Mouse (Mus musculus) neural tube, embryonic 15.5 days (tissue): ENCODE measurements at regions not wholly inside any gene's neighbourhood (a gene's known extent, or its start where the extent isn't known, plus 50 kb on each side); places are given as distances from the start of the nearest gene placed in this dataset.

Experiments
- ATAC-seq: fragments of 200-750 bp; cut with Nextera tagmentation; 2 replicates; pipeline ENCODE4 v1.8.0; 2017; ENCODE audit warnings: mild to moderate bottlenecking, moderate TSS enrichment, moderate library complexity; ENCODE audit not compliant: low FRiP score
- H3K27ac ChIP-seq: fragments of 300-500 bp; sonication (generic); replicated peaks from 2 replicates; pipeline ENCODE4 v1.5.1; 2015; ENCODE audit warnings: mild to moderate bottlenecking, inconsistent platforms
- H3K27me3 ChIP-seq: fragments of 300-500 bp; sonication (generic); replicated peaks from 2 replicates; pipeline ENCODE4 v1.6.1; 2015; ENCODE audit warnings: inconsistent platforms
- H3K36me3 ChIP-seq: fragments of 300-500 bp; sonication (generic); 2 replicates; pipeline ENCODE4 v1.6.1; 2015; ENCODE audit warnings: inconsistent platforms
- H3K4me1 ChIP-seq: fragments of 300-500 bp; sonication (generic); 2 replicates; pipeline ENCODE4 v1.6.1; 2015; ENCODE audit warnings: inconsistent platforms
- H3K4me2 ChIP-seq: fragments of 300-500 bp; sonication (generic); 2 replicates; pipeline ENCODE4 v1.6.1; 2015; ENCODE audit warnings: inconsistent platforms, mild to moderate bottlenecking, moderate library complexity
- H3K4me3 ChIP-seq: fragments of 300-500 bp; sonication (generic); replicated peaks from 2 replicates; pipeline ENCODE4 v1.5.1; 2015; ENCODE audit warnings: mild to moderate bottlenecking, inconsistent platforms
- H3K9ac ChIP-seq: fragments of 300-500 bp; sonication (generic); replicated peaks from 2 replicates; pipeline ENCODE4 v1.6.1; 2015; ENCODE audit warnings: mild to moderate bottlenecking, inconsistent platforms
- H3K9me3 ChIP-seq: fragments of 300-500 bp; sonication (generic); replicated peaks from 2 replicates; pipeline ENCODE4 v1.6.1; 2016; ENCODE audit warnings: inconsistent platforms
- WGBS: fragments of 180-500 bp; shearing (Covaris S2); methylation state at CpG from one replicate; pipeline ENCODE4 v1.1.7; 2015; ENCODE audit warnings: mixed read lengths; 5-methylcytosine and 5-hydroxymethylcytosine counted together

DNA sequence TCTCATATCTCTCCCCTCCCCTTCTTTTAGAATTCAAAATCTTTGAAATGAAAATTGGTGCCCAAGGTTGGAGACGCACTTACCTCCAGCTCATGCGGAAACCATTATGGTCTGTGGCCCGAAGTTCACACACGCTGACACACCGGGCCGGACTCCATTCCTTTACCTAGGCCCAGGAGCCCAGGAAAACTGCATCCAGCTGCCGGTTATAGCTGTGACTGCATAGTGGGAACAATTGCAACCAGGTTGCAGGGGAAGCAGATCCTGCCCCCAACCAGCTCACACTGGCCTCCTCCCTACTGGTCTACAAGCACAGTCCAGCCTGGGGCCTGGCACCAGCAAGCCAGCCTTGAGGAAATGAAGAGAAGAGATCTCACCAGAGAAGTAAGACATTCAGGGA is 69.9 kb upstream of the Gm26897 start:
- no peak overlapping the region for H3K9ac ChIP-seq
- H3K4me3 ChIP-seq, result no peak overlapping the region
- no peak for ATAC-seq
- H3K36me3 ChIP-seq, result no peaks in the 10 kb centered on the region
- H3K27me3 ChIP-seq, result peaks cover 2% of the 10 kb centered on the region; the same call in 1 of the 2 replicates
- H3K27ac ChIP-seq, result no peak overlapping the region
- no peaks in the 10 kb centered on the region for H3K9me3 ChIP-seq
- 87% methylated on average over 7 of the region's 7 CpGs for WGBS
- peaks cover 26% of the 10 kb centered on the region for H3K4me1 ChIP-seq
- no peak overlapping the region for H3K4me2 ChIP-seq

DNA sequence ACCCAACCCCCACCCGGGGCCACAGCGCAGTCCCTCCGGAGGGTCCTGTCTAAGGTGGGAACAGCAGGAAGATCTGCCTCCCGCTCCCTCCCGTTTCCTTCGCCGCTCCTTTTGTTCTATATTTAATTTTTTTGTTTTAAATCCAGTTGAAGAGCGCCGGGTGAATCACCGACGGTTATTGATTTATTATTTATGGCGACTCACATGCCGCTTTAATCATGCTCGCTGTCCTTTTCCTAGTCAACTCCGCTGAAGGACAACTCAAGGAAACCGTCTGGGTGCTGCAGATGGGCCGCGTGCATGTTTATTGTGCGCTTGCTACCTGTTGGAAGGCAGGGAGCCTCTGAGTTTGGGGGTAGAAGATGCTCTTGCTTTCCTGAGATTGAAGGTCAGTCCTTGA is 68.3 kb upstream of the Gm26897 start:
- Histone ChIP-seq H3K4me2 (no peak overlapping the region), H3K9me3 (no peaks in the 10 kb centered on the region), H3K36me3 (no peaks in the 10 kb centered on the region), H3K27ac (no peak overlapping the region), H3K4me1 (peaks cover 20% of the 10 kb centered on the region), H3K27me3 (peaks cover 2% of the 10 kb centered on the region; the same call in 1 of the 2 replicates), H3K4me3 (no peak overlapping the region), H3K9ac (no peak overlapping the region)
- ATAC-seq, result no peak
- 69% methylated on average over 19 of the region's 19 CpGs for WGBS

DNA sequence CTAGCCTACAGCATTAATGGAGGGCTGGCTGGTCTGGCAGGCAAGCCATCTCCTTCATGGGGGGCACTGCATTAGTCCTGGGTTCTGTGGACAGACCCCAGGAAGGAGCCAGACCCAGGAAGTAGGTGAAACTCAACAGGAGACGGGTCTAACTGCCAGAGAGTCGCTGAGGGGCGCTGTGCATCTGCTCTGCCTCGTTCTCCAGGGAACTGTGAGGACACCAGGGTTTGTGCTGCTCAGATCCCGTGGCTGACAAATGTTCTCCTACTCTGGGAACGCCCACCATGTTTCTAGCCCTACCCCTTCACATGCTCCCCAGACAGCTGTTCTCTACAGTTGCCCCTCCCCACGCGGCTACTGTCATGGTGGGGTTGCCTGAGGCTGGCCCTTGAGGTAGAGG is 67.7 kb upstream of the Gm26897 start:
- H3K9me3 ChIP-seq, result no peaks in the 10 kb centered on the region
- no peak overlapping the region for H3K9ac ChIP-seq
- no peak for ATAC-seq
- no peak overlapping the region for H3K4me2 ChIP-seq
- no peak overlapping the region for H3K4me3 ChIP-seq
- peaks cover 2% of the 10 kb centered on the region; the same call in 1 of the 2 replicates for H3K27me3 ChIP-seq
- no peaks in the 10 kb centered on the region for H3K36me3 ChIP-seq
- 75% methylated on average over 8 of the region's 8 CpGs for WGBS
- H3K4me1 ChIP-seq, result peaks cover 14% of the 10 kb centered on the region
- no peak overlapping the region for H3K27ac ChIP-seq

GRCm38 (mm10) chr5:111667901-111668300 is 65.8 kb upstream of the Gm26897 start:
- Histone ChIP-seq H3K9ac (no peak overlapping the region), H3K4me3 (no peak overlapping the region), H3K27me3 (peaks cover 7% of the 10 kb centered on the region; the same call in 1 of the 2 replicates), H3K9me3 (no peaks in the 10 kb centered on the region), H3K4me1 (peaks cover 3% of the 10 kb centered on the region; the same call in 1 of the 2 replicates), H3K4me2 (no peak overlapping the region), H3K27ac (no peak overlapping the region), H3K36me3 (no peaks in the 10 kb centered on the region)
- no peak for ATAC-seq
- 75% methylated on average over 3 of the region's 3 CpGs for WGBS

DNA sequence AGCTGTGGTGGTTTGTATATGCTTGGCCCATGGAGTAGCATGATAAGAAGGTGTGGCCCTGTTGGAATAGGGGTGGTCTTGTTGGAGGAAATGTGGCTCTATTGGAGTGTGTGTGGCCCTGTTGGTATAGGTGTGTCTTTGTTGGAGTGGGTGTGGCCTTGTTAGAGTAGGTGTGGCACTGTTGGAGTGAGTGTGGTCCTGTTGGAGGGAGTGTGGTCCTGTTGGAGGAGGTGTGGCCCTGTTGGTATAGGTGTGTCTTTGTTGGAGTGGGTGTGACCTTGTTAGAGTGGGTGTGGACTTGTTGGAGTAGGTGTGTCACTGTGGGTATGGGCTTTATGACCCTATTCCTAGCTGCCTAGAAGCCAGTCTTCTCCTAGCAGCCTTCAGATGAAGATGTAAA is 64.6 kb upstream of the Gm26897 start:
- Histone ChIP-seq H3K36me3 (no peaks in the 10 kb centered on the region), H3K27me3 (peaks cover 5% of the 10 kb centered on the region; the same call in 1 of the 2 replicates), H3K4me2 (no peak overlapping the region), H3K4me3 (no peak overlapping the region), H3K9me3 (no peaks in the 10 kb centered on the region), H3K9ac (no peak overlapping the region), H3K4me1 (peaks cover 3% of the 10 kb centered on the region; the same call in 1 of the 2 replicates), H3K27ac (no peak overlapping the region)
- ATAC-seq, result no peak

GRCm38 (mm10) chr5:111671762-111672161 is 62.0 kb upstream of the Gm26897 start:
- no peak for ATAC-seq
- H3K27me3 ChIP-seq, result peaks cover 5% of the 10 kb centered on the region; the same call in 1 of the 2 replicates
- no peak overlapping the region for H3K9ac ChIP-seq
- WGBS, result 76% methylated on average over 6 of the region's 6 CpGs
- H3K27ac ChIP-seq, result no peak overlapping the region
- no peak overlapping the region for H3K4me3 ChIP-seq
- H3K4me1 ChIP-seq, result peaks cover 18% of the 10 kb centered on the region
- no peaks in the 10 kb centered on the region for H3K36me3 ChIP-seq
- H3K4me2 ChIP-seq, result no peak overlapping the region
- H3K9me3 ChIP-seq, result no peaks in the 10 kb centered on the region

- WGBS, result 64% methylated on average over 6 of the region's 6 CpGs
- peaks cover 5% of the 10 kb centered on the region; the same call in 1 of the 2 replicates for H3K27me3 ChIP-seq
- H3K4me1 ChIP-seq, result peaks cover 36% of the 10 kb centered on the region
- H3K27ac ChIP-seq, result 0 out of 2 replicates have a peak overlapping the region, but pooled peaks have one; percentile 39
- no peak overlapping the region for H3K4me3 ChIP-seq
- no peak for ATAC-seq
- H3K36me3 ChIP-seq, result no peaks in the 10 kb centered on the region
- H3K9ac ChIP-seq, result no peak overlapping the region
- H3K4me2 ChIP-seq, result no peak overlapping the region
- H3K9me3 ChIP-seq, result no peaks in the 10 kb centered on the region
Observed at GRCm38 (mm10) chr5:111674976-111675672, 58.6 kb upstream of the Gm26897 start.

DNA sequence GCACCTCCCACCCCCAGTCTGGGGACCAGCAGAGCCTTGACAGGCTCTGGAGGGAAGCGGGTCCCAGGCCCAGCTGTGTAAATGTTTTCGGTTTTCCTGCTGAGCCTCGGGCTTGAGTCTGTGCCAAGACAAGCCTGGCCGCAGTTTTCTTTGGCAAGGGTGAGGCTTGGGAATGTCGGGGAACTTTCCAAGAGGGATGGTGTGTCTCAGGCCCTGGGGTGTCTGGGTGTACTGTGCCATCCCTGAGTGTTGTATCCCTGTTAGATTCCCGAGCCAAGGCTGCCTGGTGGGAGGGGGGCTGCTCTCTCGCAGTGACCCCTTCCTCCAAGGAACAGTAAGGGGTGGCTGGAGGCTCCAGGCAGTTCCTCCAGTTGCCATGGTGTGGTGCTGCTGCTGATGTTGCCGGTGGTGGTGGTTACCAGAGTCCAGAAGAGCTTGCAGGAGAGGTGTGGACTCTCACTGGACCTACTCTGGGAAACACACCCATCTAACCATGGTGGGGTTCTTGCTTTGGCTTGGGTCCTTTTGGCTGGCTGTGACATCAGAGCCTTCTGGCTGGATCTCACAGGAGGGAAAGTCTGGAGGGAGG is 58.0 kb upstream of the Gm26897 start:
- peak overlapping the region; percentile 39; the same call in 1 of the 2 replicates for H3K27ac ChIP-seq
- H3K4me3 ChIP-seq, result no peak overlapping the region
- 0 out of 2 replicates have a peak, but pooled peaks have one; percentile 56 for ATAC-seq
- no peaks in the 10 kb centered on the region for H3K36me3 ChIP-seq
- peaks cover 36% of the 10 kb centered on the region for H3K4me1 ChIP-seq
- H3K9ac ChIP-seq, result no peak overlapping the region
- H3K4me2 ChIP-seq, result no peak overlapping the region
- WGBS, result 18% methylated on average over 8 of the region's 8 CpGs
- H3K27me3 ChIP-seq, result peaks cover 5% of the 10 kb centered on the region; the same call in 1 of the 2 replicates
- H3K9me3 ChIP-seq, result no peaks in the 10 kb centered on the region

DNA sequence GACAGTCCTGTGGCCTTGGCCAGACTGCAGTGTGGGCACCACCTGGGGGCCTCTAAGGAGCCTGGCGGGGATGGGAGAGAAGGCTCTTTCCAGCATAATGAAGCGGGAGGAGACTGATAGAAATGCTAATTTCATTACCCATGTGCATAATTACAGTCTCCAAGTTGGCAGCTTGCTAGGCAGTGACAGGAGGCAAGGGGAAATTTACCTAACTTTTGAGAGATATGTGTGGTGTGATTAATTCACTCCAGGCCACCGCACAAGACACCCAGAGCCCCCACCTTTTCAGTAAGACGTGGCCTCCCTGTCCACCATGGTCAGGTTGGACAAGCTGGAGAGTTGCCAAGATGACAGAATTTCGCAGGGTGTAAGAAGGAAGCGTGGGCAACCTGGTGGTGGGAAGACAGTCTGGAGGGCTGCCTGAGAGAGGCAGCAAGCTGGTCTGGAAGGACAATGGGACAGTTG is 55.8 kb upstream of the Gm26897 start:
- no peak overlapping the region for H3K9ac ChIP-seq
- no peak overlapping the region for H3K4me2 ChIP-seq
- H3K4me1 ChIP-seq, result peaks cover 46% of the 10 kb centered on the region
- H3K9me3 ChIP-seq, result no peaks in the 10 kb centered on the region
- ATAC-seq, result no peak
- no peak overlapping the region for H3K4me3 ChIP-seq
- 21% methylated on average over 6 of the region's 6 CpGs for WGBS
- H3K36me3 ChIP-seq, result no peaks in the 10 kb centered on the region
- no peak overlapping the region for H3K27ac ChIP-seq
- no peaks in the 10 kb centered on the region; the same call in 1 of the 2 replicates for H3K27me3 ChIP-seq

DNA sequence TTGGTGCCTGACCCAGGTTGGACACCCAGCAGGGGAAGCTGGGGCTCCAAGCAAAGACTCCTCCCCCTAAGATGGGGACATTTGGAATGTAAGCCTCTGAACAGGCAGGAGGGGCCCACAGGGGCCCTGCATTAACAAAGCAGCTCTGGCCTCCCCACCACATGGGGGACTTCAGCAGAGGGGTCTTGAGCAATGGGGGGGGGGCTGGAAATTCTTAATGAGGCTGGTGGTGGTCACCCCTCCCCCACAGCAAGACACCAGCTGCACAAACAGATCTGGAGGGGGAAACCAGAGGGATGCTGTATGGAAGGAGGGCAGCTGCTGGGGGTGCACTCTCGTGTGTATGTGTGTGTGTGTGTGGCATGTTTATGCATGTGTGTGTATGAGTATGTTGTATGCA is 55.2 kb upstream of the Gm26897 start:
- Histone ChIP-seq H3K9me3 (no peaks in the 10 kb centered on the region), H3K4me2 (no peak overlapping the region), H3K4me3 (no peak overlapping the region), H3K27me3 (no peaks in the 10 kb centered on the region; the same call in 1 of the 2 replicates), H3K9ac (no peak overlapping the region), H3K27ac (no peak overlapping the region), H3K36me3 (no peaks in the 10 kb centered on the region), H3K4me1 (peaks cover 46% of the 10 kb centered on the region)
- ATAC-seq, result no peak
- 9% methylated on average over 1 of the region's 1 CpGs for WGBS

DNA sequence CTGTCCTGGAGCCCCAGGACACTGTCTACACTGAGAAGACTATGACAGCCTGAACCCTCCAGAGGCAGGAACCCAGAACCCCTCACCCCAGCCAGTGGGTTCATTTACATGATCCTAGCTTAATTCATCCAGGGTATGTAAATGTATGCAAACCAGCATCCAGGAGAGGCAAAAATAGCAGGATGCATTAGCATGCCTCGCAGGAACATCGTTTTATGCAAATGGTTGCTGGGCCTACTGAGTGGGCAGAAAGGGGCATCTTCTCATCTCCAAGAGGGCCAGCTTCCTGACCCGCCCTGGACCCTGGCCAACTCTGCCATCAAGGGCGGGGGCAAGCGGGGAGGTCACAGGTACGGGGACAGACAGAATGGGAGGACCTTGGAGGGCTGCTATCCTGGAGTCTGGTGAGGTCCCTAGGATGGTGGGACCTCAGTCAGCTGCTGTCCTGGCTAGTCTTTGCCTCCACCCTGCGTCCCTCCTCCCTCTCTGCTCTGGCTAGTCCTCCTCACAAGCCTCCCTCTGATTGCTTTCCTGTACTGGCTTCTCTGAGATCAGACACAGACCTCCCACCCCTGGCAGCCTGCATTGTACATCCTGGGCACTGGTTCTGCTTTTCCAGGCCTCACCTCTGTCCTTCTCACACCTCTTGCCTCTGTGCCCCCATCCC is 52.2 kb upstream of the Gm26897 start:
- Histone ChIP-seq H3K4me3 (no peak overlapping the region), H3K4me2 (no peak overlapping the region), H3K27ac (0 out of 2 replicates have a peak overlapping the region, but pooled peaks have one; percentile 18), H3K27me3 (no peaks in the 10 kb centered on the region; the same call in 1 of the 2 replicates), H3K9me3 (no peaks in the 10 kb centered on the region), H3K4me1 (peaks cover 31% of the 10 kb centered on the region), H3K9ac (no peak overlapping the region), H3K36me3 (no peaks in the 10 kb centered on the region)
- 28% methylated on average over 7 of the region's 7 CpGs for WGBS
- no peak for ATAC-seq
